24 mouse cellular contexts compared by ENCODE assay signal in genomic region chr5:12566568-12566967, GRCm38 (mm10).
"Had no signal": no experiment of that assay in that cellular context is flagged by ENCODE, and none has a peak within 500 bp of the region (broad histone marks: within the 10 kb centered on the region; RNA-seq: fewer than 3 reads in every experiment).

No protein-coding gene starts in this region.

- H3K4me2 ChIP-seq: heart, embryonic 12.5 days; hindbrain, embryonic 12.5 days; hindbrain, embryonic 14.5 days; intestine, embryonic 15.5 days; limb, embryonic 12.5 days; liver, embryonic 12.5 days had no signal

- DNase-seq: gastrocnemius, postnatal 25 days; heart, adult 18-20 months; heart, postnatal 10 days; heart, postnatal 4 days; kidney, adult 18-20 months; kidney, adult 8-10 months; kidney, postnatal 14 days; kidney, postnatal 36 days; liver had no signal

- H3K9ac ChIP-seq: heart, embryonic 12.5 days; hindbrain, embryonic 12.5 days; hindbrain, embryonic 14.5 days; intestine, embryonic 15.5 days; limb, embryonic 12.5 days; liver, embryonic 12.5 days; liver, embryonic 14.5 days had no signal

- H3K4me1 ChIP-seq: heart, embryonic 10.5 days; heart, embryonic 12.5 days; hindbrain, embryonic 12.5 days; intestine, embryonic 15.5 days; limb, embryonic 12.5 days; liver, embryonic 12.5 days had no signal

- H3K4me3 ChIP-seq: heart, embryonic 10.5 days; heart, embryonic 12.5 days; hindbrain, embryonic 10.5 days; hindbrain, embryonic 12.5 days; intestine, embryonic 15.5 days; layer of hippocampus, adult 2 months; left cerebral cortex, adult 2 months; limb, embryonic 10.5 days; limb, embryonic 12.5 days; liver, embryonic 12.5 days had no signal

- H3K36me3 ChIP-seq: heart, embryonic 10.5 days; heart, embryonic 12.5 days; hindbrain, embryonic 10.5 days; hindbrain, embryonic 12.5 days; intestine, embryonic 15.5 days; limb, embryonic 10.5 days; liver, embryonic 12.5 days had no signal

- H3K27ac ChIP-seq: heart, embryonic 10.5 days; hindbrain, embryonic 10.5 days; hindbrain, embryonic 12.5 days; hindbrain, embryonic 14.5 days; intestine, embryonic 15.5 days; layer of hippocampus, adult 2 months; left cerebral cortex, adult 2 months; limb, embryonic 10.5 days; limb, embryonic 12.5 days; liver, embryonic 12.5 days; liver, embryonic 14.5 days had no signal

- H3K9me3 ChIP-seq: heart, embryonic 10.5 days; heart, embryonic 12.5 days; hindbrain, embryonic 10.5 days; hindbrain, embryonic 12.5 days; intestine, embryonic 15.5 days; limb, embryonic 10.5 days; limb, embryonic 12.5 days; liver, embryonic 12.5 days had no signal

- H3K27me3 ChIP-seq: heart, embryonic 12.5 days; hindbrain, embryonic 12.5 days; intestine, embryonic 15.5 days; limb, embryonic 12.5 days; liver, embryonic 12.5 days had no signal

- ATAC-seq: hindbrain, embryonic 16.5 days; inflammation-experienced regulatory T-cells, adult 6 months; intestine, embryonic 15.5 days; intestine, postnatal 0 days; liver, embryonic 12.5 days had no signal
